Mouse (Mus musculus) left cerebral cortex, adult 6 months (tissue): ENCODE results near the gene Clptm1l. TPM values are rescaled to one million over a fixed set of nuclear protein-coding genes. Genes with fewer than 3 reads are reported as not detected.

ENCODE experiments used
- long read RNA-seq, 2 experiments: library from polyadenylated mRNA; unstranded; transcript quantifications; one replicate each; pipeline ENCODE4 v2.0.0; 2019 to 2020
- polyA plus RNA-seq: library from polyadenylated mRNA; unstranded; fragments of <200 nt; fragmentation: Nextera tagmentation; gene quantifications from 2 replicates; pipeline ENCODE4 v1.2.3, GENCODE M21; 2021

Gene Clptm1l
- polyA plus RNA-seq = 40.5 and 82.4 TPM in 2 replicates
- long read RNA-seq, experiment 1, transcript Clptm1l-201 (17 exons, 2,340 nt) = major isoform, 136 of 162 reads
- long read RNA-seq, experiment 1, partial matches to known transcripts = 16 of 162 reads
- long read RNA-seq, experiment 1, other reads (novel, unspliced or antisense) = 10 of 162 reads
- long read RNA-seq, experiment 2, transcript Clptm1l-201 (17 exons, 2,340 nt) = major isoform, 9 of 44 reads
- long read RNA-seq, experiment 2, partial matches to known transcripts = 32 of 44 reads
- long read RNA-seq, experiment 2, other reads (novel, unspliced or antisense) = 1 of 44 reads

GRCm38 (mm10) chr13:73603522-73604155 lies at the start of gene Clptm1l:
TSS of gene Clptm1l (plus strand) at chr13:73604006.

GRCm38 (mm10) chr13:73626745-73627549 lies 23.1 kb downstream of the Clptm1l start, which contains the start of gene Tert:
TSS of gene Tert (plus strand) at chr13:73626911.

Other genes starting within 250 kb of the Clptm1l start
- 13.5 and 22.2 TPM in 2 replicates for gene Lpcat1, start 136.8 kb upstream of the Clptm1l start, polyA plus RNA-seq
- gene Slc6a3, start 67.3 kb upstream of the Clptm1l start, polyA plus RNA-seq = 0.04 and 0.07 TPM in 2 replicates
- gene Tert, start 22.9 kb downstream of the Clptm1l start, polyA plus RNA-seq = 0.20 and 0.23 TPM in 2 replicates
- not detected in 2 replicates for gene Slc6a18, start 74.0 kb downstream of the Clptm1l start, polyA plus RNA-seq
- 0.11 and 0.27 TPM in 2 replicates for gene Slc6a19, start 100.9 kb downstream of the Clptm1l start, polyA plus RNA-seq
- gene Slc12a7, start 129.1 kb downstream of the Clptm1l start, polyA plus RNA-seq = 0.98 and 1.2 TPM in 2 replicates
- 1.0 and 1.5 TPM in 2 replicates for gene Nkd2, start 243.6 kb downstream of the Clptm1l start, polyA plus RNA-seq